Mouse (Mus musculus) midbrain, embryonic 10.5 days (tissue): ENCODE data around the gene 3110082I17Rik. TPM values are rescaled to one million over a fixed set of nuclear protein-coding genes. Genes with fewer than 3 reads are reported as not detected.
A peak's percentile ranks its signal among the peaks of the same experiment; 100 is the strongest.

Source experiments
- DNase-seq: peaks from one replicate; pipeline ENCODE4 v3.0.0-alpha.2; 2017; ENCODE audit warnings: low spot score
- H3K27ac ChIP-seq: fragments of 300-500 bp; sonication (generic); replicated peaks from 2 replicates; pipeline ENCODE4 v1.5.1; 2016; ENCODE audit warnings: mild to moderate bottlenecking
- H3K27me3 ChIP-seq: fragments of 300-500 bp; sonication (generic); 2 replicates; pipeline ENCODE4 v1.6.1; 2016; ENCODE audit warnings: low read depth, mild to moderate bottlenecking; ENCODE audit not compliant: poor library complexity, severe bottlenecking
- H3K36me3 ChIP-seq: fragments of 300-500 bp; sonication (generic); 2 replicates; pipeline ENCODE4 v1.6.1; 2016; ENCODE audit warnings: mild to moderate bottlenecking, moderate library complexity
- H3K4me1 ChIP-seq: fragments of 300-500 bp; sonication (generic); 2 replicates; pipeline ENCODE4 v1.6.1; 2016
- H3K4me3 ChIP-seq: fragments of 300-500 bp; sonication (generic); 2 replicates; pipeline ENCODE4 v1.5.1; 2016; ENCODE audit warnings: mild to moderate bottlenecking, moderate library complexity
- H3K9me3 ChIP-seq: fragments of 300-500 bp; sonication (generic); replicated peaks from 2 replicates; pipeline ENCODE4 v1.6.1; 2016; ENCODE audit warnings: mild to moderate bottlenecking
- WGBS: fragments of 180-500 bp; shearing (Covaris S2); methylation state at CpG from one replicate; pipeline ENCODE4 v1.1.7; 2016; 5-methylcytosine and 5-hydroxymethylcytosine counted together
- polyA plus RNA-seq: library from polyadenylated mRNA; unstranded; fragments of >200 nt; fragmentation: Nextera tagmentation; extraction: Ambion mirVana; gene quantifications from 2 replicates; pipeline ENCODE4 v1.2.1, GENCODE M21; 2016

The 3110082I17Rik gene
- polyA plus RNA-seq, 1 experiment from 2014 or later, result 64.7 TPM

DNA sequence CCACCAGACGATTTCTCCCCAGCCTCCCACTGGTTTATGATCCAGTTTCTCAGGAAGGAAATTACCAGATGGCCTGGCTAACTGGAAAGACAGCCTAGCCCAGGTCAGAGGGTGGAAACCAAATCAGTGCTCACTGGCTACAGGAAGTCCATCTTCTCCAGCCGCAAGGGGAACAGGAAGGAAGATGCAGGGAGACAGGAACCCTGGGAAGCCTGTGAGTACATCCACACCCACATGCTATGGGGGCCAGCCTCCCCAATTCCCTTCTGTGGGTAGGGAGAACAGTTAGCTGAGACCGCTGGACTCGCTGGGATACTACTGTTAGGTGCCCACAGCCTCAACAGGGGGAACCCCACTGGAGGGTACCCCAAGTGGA lies 72.1 kb downstream of the 3110082I17Rik start:
- peaks cover 4% of the 10 kb centered on the region; the same call in 1 of the 2 replicates for H3K36me3 ChIP-seq
- H3K4me3 ChIP-seq, result no peak overlapping the region
- H3K9me3 ChIP-seq, result no peaks in the 10 kb centered on the region
- 89% methylated on average over 4 of the region's 4 CpGs for WGBS
- peak overlapping the region; percentile 59; the same call in 1 of the 2 replicates for H3K27ac ChIP-seq
- peaks cover 35% of the 10 kb centered on the region for H3K4me1 ChIP-seq
- no peak for DNase-seq
- no peaks in the 10 kb centered on the region for H3K27me3 ChIP-seq

DNA sequence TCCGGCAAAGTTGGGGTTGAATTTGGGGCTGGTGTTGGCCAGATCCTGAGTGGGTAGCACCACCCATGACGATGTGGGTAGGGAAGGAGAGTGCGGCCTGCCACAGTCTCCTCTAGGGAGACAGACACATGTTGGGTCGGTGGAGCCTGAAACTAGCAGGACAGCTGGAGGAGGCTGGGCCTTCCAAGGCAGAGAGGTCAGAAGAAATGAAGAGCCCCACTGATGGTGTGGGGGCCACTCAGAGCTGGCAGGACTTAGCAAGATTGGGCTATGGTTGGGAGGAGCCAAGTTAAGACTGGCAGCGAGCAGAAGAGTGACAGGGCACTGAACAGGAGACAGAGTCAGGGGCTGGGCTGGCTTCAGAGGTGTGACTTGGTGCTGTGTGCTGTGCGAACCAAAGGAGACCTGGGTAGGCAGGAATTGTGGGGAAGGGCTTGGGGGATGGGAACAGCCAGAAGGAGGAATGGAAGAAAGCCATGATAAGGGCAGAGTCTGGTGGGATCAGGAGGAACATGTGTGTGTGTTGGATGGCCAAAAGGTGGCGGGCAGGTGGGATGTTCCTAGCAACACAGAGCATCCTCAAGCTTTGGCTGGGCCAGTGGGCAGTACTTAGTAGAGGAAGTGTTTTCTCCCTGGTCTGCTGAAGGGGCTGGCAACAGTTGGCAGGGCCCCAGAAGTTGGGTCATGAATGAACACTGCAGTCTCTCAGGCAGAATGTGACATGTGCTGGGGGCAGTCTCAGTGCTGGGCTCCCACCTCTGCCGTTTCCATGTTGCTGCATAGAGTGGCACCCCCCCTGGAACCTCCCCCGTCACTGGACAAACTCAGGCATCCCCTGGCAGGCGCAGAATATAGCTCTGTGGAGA lies 72.8 kb downstream of the 3110082I17Rik start:
- peak overlapping the region; percentile 38; the same call in 1 of the 2 replicates for H3K27ac ChIP-seq
- DNase-seq, result no peak
- no peaks in the 10 kb centered on the region for H3K9me3 ChIP-seq
- 89% methylated on average over 10 of the region's 10 CpGs for WGBS
- peaks cover 41% of the 10 kb centered on the region for H3K4me1 ChIP-seq
- no peaks in the 10 kb centered on the region for H3K27me3 ChIP-seq
- 0 out of 2 replicates have a peak, but pooled peaks cover 1% of the 10 kb centered on the region for H3K36me3 ChIP-seq
- H3K4me3 ChIP-seq, result no peak overlapping the region

DNA sequence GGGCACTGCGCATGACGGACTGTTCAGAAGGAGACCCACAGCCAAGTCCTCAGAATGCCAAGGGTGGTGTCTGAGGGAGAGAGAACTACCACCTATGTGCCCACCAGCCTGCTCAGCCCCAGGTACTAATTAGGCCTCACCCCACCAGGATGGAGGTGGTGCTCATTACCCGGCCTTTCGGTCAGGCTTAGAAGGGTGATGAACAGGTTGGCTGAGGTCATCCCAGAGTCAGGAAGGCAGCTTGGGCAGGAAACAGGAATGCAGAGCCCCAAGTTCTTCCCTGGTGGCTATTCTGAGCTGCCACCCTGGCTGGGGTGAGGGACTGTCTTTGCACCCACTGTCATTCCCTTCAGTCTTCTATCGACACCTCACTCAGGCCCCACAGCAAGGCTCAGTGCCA lies 74.3 kb downstream of the 3110082I17Rik start:
- 91% methylated on average over 5 of the region's 5 CpGs for WGBS
- H3K36me3 ChIP-seq, result no peaks in the 10 kb centered on the region
- no peak overlapping the region for H3K4me3 ChIP-seq
- H3K4me1 ChIP-seq, result peaks cover 49% of the 10 kb centered on the region
- H3K27me3 ChIP-seq, result 0 out of 2 replicates have a peak, but pooled peaks cover 5% of the 10 kb centered on the region
- 0 out of 2 replicates have a peak overlapping the region, but pooled peaks have one; percentile 6 for H3K27ac ChIP-seq
- H3K9me3 ChIP-seq, result no peaks in the 10 kb centered on the region
- DNase-seq, result no peak

DNA sequence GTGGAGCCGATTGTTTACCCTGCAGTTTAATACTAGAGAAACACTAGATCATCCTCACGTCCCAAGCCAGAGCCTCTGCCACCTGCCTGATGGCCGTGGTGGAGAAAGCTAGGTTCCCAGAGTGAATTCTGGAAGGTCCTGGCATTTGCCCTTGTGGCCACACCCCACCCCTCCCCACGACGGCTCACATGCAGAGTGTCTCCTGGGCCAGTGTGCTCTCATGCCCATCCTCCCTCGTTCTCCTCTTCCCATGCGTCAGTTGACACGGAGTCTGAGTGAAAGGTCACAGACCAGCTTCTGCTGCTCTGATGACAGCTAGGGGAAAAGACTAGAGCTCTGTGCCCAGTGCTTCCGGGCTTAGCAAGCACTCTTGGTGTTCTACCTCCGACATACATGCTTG lies 75.8 kb downstream of the 3110082I17Rik start:
- WGBS, result 81% methylated on average over 10 of the region's 10 CpGs
- Histone ChIP-seq H3K27me3 (0 out of 2 replicates have a peak, but pooled peaks cover 5% of the 10 kb centered on the region), H3K36me3 (no peaks in the 10 kb centered on the region), H3K27ac (0 out of 2 replicates have a peak overlapping the region, but pooled peaks have one; percentile 39), H3K4me3 (no peak overlapping the region), H3K9me3 (no peaks in the 10 kb centered on the region), H3K4me1 (peaks cover 58% of the 10 kb centered on the region)
- DNase-seq, result no peak

DNA sequence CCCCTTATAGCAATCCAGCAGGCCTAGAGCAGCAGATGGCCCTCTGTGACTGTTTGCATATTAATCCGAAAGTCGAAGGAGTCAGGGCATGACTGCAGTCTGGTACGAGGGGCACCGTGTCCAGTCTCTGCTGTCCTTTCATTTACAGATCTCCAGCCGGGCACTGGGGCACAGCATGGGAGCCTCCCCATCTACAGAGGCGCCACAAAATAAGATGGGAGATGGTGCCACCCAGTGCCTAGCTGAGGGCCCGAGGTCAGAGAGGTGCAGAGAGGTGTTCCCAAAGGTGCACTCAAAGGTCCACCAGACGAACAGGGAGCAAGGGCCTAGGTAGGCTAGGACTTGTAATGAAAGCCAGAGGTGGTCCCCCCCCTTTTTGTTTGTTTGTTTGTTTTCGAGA lies 77.1 kb downstream of the 3110082I17Rik start:
- peak overlapping the region; percentile 70 for H3K27ac ChIP-seq
- WGBS, result 81% methylated on average over 9 of the region's 9 CpGs
- H3K27me3 ChIP-seq, result 0 out of 2 replicates have a peak, but pooled peaks cover 5% of the 10 kb centered on the region
- peaks cover 58% of the 10 kb centered on the region for H3K4me1 ChIP-seq
- no peaks in the 10 kb centered on the region for H3K36me3 ChIP-seq
- no peak overlapping the region for H3K4me3 ChIP-seq
- no peaks in the 10 kb centered on the region for H3K9me3 ChIP-seq
- DNase-seq, result no peak

DNA sequence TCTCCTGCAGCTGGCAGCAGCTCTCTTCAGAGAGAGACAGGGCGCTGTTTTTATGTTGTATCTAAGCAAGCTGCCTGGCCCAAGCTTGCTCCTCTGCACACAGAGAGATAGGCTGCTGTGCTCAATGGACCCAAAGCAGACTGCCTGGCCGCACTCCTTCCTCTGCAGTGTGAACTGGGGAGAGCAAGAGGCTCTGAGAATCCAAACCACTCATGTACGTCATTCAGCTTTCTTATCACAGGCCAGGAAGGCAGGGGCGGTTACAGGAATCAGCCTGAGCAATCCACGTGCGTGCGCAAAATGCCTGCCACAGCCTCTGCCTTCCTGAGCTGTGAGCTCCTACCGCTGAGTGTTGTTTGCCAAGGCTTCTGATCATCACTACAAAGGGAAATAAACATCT lies 77.6 kb downstream of the 3110082I17Rik start:
- 73% methylated on average over 8 of the region's 8 CpGs for WGBS
- Histone ChIP-seq H3K27ac (peak overlapping the region; percentile 70), H3K36me3 (no peaks in the 10 kb centered on the region), H3K4me1 (peaks cover 58% of the 10 kb centered on the region), H3K9me3 (no peaks in the 10 kb centered on the region), H3K4me3 (no peak overlapping the region), H3K27me3 (0 out of 2 replicates have a peak, but pooled peaks cover 5% of the 10 kb centered on the region)
- no peak for DNase-seq

DNA sequence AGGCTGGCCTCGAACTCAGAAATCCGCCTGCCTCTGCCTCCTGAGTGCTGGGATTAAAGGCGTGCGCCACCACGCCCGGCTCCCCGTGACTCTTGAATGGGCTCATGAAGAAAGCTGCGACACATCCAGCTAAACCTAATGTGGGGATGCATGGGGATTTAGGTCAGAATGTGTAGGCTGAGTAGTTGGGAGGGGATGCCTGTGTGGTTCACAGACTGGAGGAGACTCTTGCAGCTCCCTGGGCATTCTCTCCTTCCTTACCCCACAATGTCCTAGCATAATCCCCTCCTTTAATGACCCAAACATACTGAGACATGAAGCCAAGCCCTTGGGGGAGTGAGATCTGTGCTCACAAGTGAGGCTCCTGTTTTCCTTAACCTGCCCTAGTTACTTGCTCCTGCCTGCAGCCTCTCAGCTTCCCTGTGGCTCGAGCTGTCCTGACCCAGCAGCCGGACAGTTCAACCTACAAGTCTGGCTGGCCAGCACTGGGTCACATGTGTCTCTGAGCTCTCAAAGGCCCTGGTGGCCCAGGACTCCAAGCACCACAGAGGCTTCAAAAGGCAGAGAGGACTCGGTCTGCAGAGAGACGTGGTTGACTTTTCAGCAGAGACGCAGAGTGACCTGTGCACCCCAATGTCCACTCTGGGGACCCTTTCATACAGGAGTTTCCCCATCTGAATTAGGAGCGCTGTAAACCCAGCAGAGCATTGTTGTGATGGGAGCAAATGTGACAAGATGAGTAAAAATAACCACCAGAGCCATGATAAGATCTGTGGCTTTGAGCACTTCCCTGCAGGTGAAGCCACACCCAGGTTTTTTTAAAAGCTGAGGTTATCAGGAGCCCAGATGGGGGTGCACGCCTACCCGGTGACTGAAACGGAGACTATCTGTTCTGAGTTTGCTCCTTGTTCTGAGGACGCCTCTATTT lies 78.5 kb downstream of the 3110082I17Rik start:
- Histone ChIP-seq H3K9me3 (no peaks in the 10 kb centered on the region), H3K4me1 (peaks cover 64% of the 10 kb centered on the region), H3K36me3 (no peaks in the 10 kb centered on the region), H3K27ac (peak overlapping the region; percentile 30), H3K4me3 (no peak overlapping the region), H3K27me3 (0 out of 2 replicates have a peak, but pooled peaks cover 5% of the 10 kb centered on the region)
- DNase-seq, result no peak
- WGBS, result 84% methylated on average over 18 of the region's 18 CpGs

DNA sequence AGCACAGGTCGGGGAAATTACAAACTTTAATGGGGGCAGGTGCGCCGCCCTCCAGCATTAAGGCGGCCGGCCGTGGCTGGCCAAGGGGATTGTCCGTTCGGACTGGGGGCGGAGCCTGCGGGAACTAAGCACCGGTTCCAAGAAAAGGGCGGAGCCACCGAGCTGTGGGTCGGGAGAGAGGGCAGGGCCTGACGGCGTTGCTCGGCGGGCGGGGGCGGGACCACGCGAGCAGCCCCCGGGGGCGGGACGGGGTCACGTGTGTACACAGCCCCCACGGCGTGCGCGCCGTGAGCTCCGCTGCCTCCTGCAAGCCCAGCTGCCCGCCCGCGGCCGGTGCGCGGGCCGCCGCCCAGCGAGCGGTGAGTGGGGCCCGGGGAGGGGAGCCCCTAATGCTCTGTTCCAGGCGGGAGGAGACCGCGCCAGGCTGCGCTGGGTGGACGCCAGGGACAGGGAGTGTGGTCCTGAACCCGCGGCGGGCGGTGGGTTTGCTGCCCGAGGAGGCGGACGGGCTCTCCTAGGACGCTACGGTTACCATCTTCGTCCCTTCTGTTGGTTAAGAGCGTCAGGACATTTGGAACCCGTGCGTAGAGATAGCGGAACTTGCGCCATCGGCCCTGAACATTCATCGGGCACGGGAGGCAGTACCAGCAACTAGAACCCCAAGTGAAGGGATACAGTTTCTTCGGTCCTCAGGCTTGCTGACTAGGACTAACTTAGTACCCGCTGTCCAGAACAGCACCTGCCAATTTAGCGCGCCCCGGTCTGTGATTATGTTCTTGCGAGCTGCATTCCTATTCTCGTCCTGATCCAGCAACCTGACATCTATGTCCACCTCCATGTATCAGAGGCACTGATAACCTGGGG lies 79.7 kb downstream of the 3110082I17Rik start:
- H3K36me3 ChIP-seq, result no peaks in the 10 kb centered on the region
- 0 out of 2 replicates have a peak, but pooled peaks cover 5% of the 10 kb centered on the region for H3K27me3 ChIP-seq
- H3K9me3 ChIP-seq, result no peaks in the 10 kb centered on the region
- WGBS, result 2% methylated on average over 73 of the region's 73 CpGs
- peak overlapping the region; percentile 79 for H3K4me3 ChIP-seq
- peak overlapping the region; percentile 85 for H3K27ac ChIP-seq
- DNase-seq, result peak; percentile 87
- H3K4me1 ChIP-seq, result peaks cover 61% of the 10 kb centered on the region

DNA sequence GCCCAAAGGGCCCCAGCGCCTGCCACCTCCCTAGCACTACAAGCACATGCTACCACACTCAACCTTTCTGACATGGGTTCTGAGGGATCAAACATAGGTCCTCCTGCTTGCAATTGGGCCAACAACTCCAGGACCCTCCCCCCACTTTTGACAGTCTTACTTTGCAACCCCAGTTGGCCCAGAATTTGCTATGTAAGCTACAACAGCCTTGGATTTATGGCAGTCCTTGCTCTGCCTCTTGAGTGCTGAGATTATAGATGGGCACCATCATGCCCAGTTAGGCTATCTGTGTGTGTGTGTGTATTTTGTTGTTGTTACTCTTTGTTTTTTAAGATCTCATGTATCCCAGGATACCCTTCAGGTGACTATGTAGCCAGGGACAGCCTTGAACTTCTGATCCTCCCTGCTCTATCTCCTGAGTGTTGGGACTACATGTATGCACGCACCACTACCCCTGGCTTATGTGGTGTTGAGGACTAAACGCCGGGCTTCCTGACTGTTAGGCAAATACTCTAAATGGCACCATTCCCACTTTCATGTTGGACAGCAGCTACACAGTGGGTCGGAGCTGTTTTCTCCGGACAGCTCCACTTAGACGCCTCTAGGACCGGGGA lies 80.4 kb downstream of the 3110082I17Rik start:
- H3K36me3 ChIP-seq, result no peaks in the 10 kb centered on the region
- 23% methylated on average over 8 of the region's 8 CpGs for WGBS
- no peaks in the 10 kb centered on the region for H3K9me3 ChIP-seq
- H3K27ac ChIP-seq, result peak overlapping the region; percentile 85
- H3K4me3 ChIP-seq, result peak overlapping the region; percentile 79
- peaks cover 60% of the 10 kb centered on the region for H3K4me1 ChIP-seq
- DNase-seq, result no peak
- H3K27me3 ChIP-seq, result 0 out of 2 replicates have a peak, but pooled peaks cover 5% of the 10 kb centered on the region

DNA sequence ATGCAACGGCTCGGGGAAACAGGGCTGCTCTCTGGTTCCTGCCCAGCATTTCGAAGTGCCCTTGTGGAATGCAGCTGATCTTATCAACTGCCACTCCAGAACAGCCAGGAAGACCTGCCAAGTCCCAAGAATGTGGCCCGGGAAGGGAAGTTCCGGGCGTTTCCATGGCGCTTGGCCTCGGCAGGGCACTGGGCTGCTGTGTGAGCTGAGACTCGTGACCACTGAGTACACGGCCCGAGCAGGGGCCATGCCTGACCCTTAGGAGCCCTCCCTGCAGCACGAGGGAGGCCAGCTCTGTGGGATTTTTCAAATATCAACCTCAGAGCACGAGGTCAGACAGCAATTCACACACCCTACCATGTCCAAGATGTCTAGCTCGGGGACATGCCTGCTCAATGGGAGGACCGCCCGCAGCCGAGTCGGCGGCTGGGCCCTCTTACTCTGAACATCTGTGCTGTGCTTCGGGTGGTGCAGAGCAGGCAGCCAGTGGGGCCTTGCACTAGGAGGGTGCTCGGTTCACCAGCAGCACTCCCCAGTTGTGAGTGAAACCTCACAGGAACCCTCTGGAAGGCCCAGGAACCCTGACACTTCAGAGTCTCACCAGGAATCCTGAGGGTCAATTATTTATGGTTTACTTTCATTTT lies 81.2 kb downstream of the 3110082I17Rik start:
- 57% methylated on average over 21 of the region's 21 CpGs for WGBS
- H3K36me3 ChIP-seq, result no peaks in the 10 kb centered on the region
- H3K27ac ChIP-seq, result peak overlapping the region; percentile 85
- H3K4me1 ChIP-seq, result peaks cover 55% of the 10 kb centered on the region
- H3K9me3 ChIP-seq, result no peaks in the 10 kb centered on the region
- 0 out of 2 replicates have a peak, but pooled peaks cover 5% of the 10 kb centered on the region for H3K27me3 ChIP-seq
- DNase-seq, result peak; percentile 52
- no peak overlapping the region for H3K4me3 ChIP-seq

DNA sequence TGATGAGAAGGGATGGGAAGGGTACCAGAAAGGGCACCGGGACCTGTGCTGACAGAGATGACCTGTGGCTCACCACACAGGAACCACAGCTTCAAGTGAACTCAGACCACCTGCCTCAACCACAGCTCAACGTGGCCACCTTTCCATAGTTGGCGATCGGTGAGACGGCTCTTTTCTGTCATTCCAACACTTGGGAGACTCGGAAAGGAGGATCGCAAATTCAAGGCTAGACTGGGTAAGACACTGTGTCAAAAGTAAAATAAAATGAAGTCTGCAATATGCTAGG lies 82.1 kb downstream of the 3110082I17Rik start:
- DNase-seq, result no peak
- 94% methylated on average over 7 of the region's 7 CpGs for WGBS
- Histone ChIP-seq H3K36me3 (no peaks in the 10 kb centered on the region), H3K27me3 (0 out of 2 replicates have a peak, but pooled peaks cover 5% of the 10 kb centered on the region), H3K9me3 (no peaks in the 10 kb centered on the region), H3K27ac (peak overlapping the region; percentile 85; the same call in 1 of the 2 replicates), H3K4me3 (no peak overlapping the region), H3K4me1 (peaks cover 54% of the 10 kb centered on the region)
